Mouse (Mus musculus): ENCODE measurements around the gene Gm20388.

Gm20388 gene

DNA sequence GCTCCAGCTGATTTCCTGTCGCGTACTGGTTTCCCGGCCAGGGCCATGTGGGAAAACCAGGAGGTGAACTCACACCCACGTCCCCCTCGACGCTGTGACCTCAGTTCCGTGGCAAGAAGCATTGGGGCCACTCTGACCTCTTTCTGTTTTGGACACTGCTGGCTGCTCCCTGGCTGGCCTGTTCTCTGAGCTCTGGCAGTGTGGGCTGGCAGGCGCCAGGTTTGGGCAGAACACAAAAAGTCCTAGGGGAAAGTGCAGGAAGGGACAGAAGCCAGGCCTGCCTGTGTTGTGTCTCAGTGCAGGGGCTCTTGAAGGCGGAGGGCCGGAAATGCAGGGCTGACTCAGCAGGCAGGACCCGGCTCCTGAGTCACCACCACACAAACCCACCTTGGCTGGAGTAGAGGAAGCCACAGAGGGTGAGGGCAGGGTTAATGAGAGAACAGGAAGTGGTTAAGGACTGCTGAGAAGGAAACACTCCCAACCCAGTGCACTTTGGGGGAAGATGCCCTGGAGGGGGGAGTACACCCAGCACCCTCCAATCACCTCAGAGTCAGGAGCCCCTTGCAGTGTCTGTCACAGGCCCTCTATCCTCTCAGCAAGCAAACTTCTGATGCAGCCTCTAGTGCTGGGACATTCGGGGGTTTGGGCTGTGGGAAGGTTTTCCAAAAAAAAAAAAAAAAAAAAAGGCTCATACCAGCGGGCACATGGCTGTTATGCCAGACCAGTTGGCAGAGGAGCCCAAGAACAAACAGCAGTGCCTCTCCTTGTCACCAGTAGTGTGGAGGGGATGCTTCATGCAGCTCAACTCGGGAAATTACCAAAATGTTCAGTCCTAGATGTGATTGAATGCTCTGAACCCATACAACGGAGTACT lies 1277.1 kb downstream of the Gm20388 start:
- DNase-seq (ENCODE audit: low read depth in 2 of 2, low spot score in 2 of 2), result no peak

GRCm38 (mm10) chr8:121188994-121189393 lies 1278.4 kb downstream of the Gm20388 start:
- DNase-seq (ENCODE audit: low read depth in 2 of 2, low spot score in 2 of 2), result no peak

DNA sequence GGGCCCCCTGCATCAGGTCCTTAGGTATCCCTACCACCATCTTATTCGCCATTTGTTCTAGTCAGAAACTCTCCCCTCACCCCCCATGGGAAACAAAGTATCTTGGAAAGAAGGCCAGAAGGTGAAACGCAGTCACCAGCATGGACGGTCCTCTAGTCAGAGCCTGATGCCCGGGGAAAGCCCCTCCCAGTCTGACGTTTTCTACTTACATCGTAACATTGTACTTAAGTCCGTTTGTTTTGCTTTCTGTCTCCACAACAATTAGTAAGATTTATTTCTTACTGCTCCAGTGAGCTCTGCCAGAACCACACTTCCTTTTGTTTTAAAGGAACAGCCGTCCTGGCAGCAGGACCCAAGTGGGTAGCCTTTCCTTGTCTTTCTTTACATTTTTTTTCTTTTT lies 1281.8 kb downstream of the Gm20388 start:
- DNase-seq (ENCODE audit: low read depth in 2 of 2, low spot score in 2 of 2), result no peak

DNA sequence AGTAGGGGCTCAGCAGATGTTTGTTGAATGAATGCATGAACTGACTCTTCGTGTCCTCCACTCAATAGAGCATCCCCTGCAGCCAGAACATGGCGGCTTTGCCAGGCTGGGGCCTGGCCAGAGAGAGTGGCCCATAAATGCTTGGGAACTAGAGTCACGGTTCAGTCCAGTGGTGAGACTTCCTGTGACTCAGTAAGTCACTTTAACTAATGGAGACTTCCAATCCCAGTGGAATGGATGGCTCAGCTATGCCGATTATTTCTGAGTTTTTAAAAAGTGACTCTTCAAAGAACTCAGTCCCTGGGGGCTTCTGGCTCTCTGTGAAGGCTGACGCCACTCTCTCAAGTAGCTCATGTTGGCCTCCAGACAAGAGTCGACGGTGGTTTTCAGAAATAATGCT lies 1285.3 kb downstream of the Gm20388 start:
- DNase-seq (ENCODE audit: low read depth in 2 of 2, low spot score in 2 of 2), result no peak

DNA sequence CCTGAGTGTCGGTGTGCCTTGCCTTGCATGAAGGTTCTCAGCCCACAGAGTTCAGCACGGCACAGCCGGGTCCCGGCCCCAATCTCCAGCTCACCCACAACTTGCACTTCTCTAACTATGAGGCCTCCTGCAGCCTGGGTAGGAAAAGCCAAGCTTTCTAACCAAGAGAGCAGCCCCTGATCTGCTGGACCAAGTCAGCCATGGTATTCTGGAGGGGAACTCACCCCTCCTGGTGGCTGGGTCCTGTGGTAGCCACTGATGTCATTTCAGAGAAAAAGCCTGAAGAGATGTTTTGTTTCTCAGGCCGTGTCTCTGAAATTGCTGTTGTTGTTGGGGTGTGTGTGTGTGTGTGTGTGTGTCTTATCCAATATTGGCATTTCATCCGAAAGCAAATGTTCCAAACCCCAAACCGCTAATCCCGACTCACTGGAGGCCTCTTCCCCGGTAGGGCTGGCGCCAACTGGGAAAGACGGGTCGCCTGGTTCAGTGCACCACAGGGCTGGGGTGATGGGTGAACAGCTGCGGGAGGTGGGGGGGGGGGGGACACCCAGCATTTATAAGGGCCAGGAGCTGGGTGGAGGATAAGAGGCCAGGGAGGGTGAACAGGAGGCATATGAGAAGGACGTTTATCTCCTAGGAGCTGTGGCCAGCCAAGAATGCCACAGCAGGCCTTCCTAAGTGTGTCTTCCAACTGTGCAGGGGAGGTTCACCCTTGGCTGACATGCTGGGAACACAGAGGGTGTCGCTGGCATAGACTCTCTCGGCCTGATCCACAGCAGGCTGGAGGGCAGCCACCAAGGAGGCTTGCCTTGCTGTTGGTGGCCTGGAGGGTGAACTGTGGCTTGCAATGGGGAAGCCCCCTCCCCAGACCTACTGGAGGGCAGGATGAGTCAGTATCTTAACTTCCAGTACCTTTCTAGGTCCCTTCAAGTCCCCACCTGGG lies 1286.4 kb downstream of the Gm20388 start:
- DNase-seq (ENCODE audit: low read depth in 2 of 2, low spot score in 2 of 2), result no peak

DNA sequence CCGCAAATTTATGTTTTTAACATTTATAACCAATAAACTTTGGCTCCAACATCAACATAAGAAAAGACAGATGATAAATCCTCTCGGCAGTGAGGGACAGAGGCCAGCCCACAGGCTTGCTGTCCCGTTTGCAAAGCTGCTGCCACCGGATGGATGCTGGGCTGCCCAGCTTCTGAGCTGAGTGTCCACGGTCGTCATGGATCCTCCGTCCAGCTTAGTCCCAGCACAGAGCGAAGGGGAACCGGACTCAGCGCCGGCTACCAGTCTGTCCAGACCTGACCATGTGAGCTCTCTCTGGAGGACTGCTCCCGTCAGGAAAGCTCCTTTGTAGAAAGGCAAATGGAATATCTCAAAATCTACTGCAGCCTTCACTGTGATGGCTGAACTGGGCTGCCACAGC lies 1289.4 kb downstream of the Gm20388 start:
- no peak for DNase-seq (ENCODE audit: low read depth in 2 of 2, low spot score in 2 of 2)

- DNase-seq (ENCODE audit: low read depth in 2 of 2, low spot score in 2 of 2), result no peak
These were observed 1290.3 kb downstream of the Gm20388 start for GRCm38 (mm10) chr8:121200979-121201378.

GRCm38 (mm10) chr8:121201651-121202050 lies 1291.0 kb downstream of the Gm20388 start:
- no peak for DNase-seq (ENCODE audit: low read depth in 2 of 2, low spot score in 2 of 2)

DNA sequence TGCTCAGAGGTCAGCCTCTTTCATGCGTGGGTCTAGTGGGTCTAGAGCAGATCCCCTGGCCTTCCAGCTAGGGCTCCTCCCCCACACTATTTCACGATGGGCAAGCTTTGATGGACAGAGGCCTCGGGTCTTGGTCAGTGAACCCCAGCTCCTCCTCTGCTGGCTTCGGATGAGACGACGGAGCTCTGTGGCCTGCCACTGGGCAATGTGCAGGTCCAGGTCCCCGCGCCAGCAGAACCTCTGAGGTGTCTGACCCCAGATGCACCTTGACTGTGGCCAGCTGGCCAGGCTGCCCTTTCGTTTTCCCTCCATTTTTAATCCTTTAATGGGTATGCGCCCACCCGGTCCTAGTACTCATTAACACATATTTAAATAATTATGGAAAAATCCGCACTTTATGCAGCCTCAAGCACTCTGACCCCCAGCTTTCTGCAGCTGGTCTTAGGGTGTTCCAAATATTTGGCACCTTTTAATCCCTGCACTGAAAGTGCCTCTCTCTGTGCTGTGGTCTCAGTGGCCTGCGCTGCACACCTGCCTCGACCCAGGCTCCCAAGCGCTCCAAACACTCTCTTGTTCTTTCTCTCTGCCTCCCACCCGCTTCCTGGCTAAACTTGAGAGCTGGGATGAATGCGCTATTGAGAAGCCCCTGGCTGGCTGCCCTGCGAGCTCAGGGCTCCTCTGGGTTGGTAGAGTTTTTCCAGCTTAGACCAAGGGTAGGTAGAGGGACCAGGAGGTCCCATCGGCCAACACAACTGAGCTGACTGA lies 1293.2 kb downstream of the Gm20388 start:
- no peak for DNase-seq (ENCODE audit: low read depth in 2 of 2, low spot score in 2 of 2)

DNA sequence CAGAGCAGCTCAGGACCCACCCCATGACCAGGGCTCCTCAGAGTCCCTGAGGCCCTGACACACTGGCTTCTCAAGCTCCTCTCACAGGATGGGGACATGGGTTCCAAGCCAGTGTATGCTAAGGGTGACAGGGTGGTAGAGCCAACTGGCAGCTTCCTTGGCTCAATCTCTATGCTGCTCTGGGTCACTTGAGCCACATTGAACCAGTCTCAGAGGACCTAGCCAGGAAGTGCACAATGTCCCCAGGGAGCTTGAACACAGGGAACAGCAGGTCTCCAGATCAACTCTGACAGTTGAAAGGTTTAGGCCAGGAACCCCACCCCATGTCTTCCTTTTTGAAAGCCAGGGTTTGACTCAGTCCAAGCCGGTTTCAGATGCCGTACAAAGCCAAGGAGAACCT lies 1296.5 kb downstream of the Gm20388 start:
- DNase-seq (ENCODE audit: low read depth in 2 of 2, low spot score in 2 of 2), result no peak

DNA sequence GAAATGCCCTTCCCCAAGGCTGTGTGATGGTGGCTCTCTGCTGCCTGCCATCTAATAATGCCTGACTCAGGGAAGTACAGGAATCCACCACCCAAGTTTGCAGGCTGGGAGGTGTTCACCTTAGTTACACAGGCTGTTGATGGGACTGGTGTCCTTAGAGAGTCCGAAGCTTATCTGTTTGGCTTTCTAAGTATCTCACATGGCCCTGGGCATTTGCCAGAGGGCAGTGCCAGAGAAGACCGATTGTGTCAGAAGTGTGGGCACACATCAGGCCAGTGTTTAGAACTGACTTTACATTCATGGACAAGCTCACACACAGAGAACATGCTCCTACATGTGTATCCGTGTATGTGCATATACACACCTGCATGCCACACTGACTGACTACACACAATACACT lies 1300.0 kb downstream of the Gm20388 start:
- no peak for DNase-seq (ENCODE audit: low read depth in 2 of 2, low spot score in 2 of 2)

DNA sequence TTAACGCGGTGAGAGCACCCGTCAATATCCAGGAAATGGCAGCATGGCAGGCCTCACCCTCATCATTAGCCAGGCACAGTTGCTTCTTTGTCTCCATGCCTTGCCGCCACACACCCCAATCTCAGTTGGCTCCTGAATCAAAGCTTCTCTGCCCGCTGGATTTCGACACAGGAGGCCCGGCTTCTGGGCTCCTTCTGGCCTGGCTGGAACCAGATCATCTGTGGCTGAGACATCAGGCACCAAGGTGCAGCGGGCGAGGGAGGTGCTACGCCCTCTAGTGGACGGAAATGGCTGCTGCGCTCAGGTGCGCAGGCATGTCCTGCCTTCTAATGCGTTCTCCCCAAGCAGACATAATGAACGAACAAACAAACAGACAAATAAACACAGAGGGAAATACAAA lies 1302.6 kb downstream of the Gm20388 start:
- DNase-seq (ENCODE audit: low read depth in 2 of 2, low spot score in 2 of 2), result no peak

DNA sequence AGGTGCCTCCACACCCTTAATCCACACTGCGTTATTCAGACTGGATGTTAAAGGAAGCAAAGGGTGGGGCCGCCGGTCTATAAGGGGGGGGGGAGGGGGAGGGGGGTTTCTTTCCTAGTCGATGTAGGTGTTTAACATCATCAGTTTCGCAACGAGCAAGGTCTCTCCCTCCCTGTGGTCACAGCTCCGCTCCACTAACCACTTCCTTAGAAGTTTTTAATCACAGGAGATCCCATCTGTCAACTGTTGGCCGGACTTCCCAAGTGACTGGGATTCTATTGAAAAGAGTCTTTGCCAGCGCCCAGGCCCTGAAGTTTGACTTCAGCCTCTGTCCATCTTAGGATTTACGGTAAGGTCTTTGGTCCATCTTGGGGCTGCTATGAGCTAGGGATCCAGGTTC lies 1303.0 kb downstream of the Gm20388 start:
- no peak for DNase-seq (ENCODE audit: low read depth in 2 of 2, low spot score in 2 of 2)

GRCm38 (mm10) chr8:121214975-121215374 lies 1304.3 kb downstream of the Gm20388 start:
- DNase-seq (ENCODE audit: low read depth in 2 of 2, low spot score in 2 of 2), result no peak

- no peak for DNase-seq (ENCODE audit: low read depth in 2 of 2, low spot score in 2 of 2)
These were observed 1305.9 kb downstream of the Gm20388 start for GRCm38 (mm10) chr8:121216441-121216949.

GRCm38 (mm10) chr8:121218486-121218885 lies 1307.8 kb downstream of the Gm20388 start:
- DNase-seq (ENCODE audit: low read depth in 2 of 2, low spot score in 2 of 2), result no peak

DNA sequence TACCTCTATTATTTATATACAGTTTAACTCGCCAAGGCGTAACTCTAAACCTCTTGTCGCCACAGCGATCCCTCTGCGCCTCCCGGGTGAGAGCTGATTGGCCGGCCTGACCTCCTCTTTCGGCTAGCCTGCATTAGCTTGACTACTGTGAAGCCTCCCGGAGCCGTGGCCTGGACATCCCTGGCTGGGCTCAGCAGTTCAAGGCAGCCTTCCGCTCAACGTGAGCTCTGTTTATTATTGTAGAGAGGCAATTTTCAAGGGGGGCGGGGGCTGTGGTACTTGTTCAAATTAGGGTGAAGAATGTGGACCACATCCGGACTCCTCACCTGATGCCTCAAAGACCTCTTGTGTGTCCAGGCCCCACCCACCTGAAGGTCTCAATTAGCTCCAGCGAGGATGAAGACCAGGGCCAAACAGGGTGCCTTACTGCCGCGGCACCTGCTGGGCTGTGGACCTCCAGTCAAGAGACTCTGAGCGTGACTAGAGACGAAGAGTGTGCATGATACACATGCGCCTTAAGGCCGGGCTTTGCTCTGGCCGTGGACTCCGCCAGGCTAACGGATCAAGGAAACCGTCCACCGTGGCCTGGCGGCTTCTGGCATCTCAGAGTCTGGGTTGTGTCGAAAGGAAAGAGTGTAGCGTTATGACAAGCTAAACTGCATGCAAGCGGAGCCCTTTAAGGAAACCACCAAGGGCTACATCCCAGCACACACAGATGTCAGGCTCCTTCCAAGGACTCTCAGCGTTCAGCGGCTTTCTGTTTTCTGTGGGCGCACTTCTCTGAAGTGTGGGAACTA lies 1309.7 kb downstream of the Gm20388 start:
- no peak for DNase-seq (ENCODE audit: low read depth in 2 of 2, low spot score in 2 of 2)

DNA sequence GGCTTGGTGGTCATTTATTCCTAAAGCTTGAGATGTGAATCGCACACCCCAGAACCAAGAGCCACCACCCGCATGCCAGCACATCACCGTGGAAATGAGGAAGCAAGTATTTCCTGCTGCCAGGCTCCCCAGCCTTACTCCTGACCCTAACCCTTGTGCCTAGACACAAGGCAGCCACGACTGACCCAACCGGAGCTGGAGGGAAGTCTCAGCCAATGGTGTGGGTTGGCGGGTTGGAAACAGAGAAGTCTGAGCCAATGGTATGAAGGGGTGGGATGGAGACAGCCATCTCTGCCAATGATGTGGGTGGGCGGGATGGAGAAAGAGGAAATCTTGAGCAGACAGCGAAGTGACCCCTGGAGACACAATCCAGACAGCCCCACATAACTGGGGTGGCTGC lies 1314.1 kb downstream of the Gm20388 start:
- DNase-seq (ENCODE audit: low read depth in 2 of 2, low spot score in 2 of 2), result no peak

GRCm38 (mm10) chr8:121227756-121228155 lies 1317.1 kb downstream of the Gm20388 start:
- DNase-seq (ENCODE audit: low read depth in 2 of 2, low spot score in 2 of 2), result no peak

DNA sequence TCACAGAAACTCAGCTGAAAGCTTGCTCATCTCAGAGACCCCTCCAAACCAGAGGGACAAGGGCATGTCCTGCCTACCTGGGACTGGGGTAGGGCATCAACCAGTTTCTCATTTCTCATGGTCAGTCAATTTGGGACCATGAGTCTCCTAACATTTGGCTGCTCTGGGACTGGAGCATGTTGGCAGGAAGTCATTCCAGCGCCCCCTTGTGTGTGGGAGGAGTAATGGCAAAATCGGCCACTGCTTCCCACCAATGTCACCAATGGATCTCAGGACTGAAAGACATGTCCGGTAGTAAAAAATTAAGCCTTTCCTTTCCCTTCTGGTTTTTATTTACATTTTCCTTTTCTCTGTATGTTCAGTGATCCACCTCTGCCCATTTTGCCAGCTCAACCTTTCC lies 1318.3 kb downstream of the Gm20388 start:
- DNase-seq (ENCODE audit: low read depth in 2 of 2, low spot score in 2 of 2), result no peak
